Mouse (Mus musculus): Measurements from ENCODE around the gene Gm11568.
"Not testable (repeated sequence)": the region's sequence is repeated elsewhere in the genome, so short reads cannot be mapped to it uniquely, and the experiment has no call there.

The Gm11568 gene

DNA sequence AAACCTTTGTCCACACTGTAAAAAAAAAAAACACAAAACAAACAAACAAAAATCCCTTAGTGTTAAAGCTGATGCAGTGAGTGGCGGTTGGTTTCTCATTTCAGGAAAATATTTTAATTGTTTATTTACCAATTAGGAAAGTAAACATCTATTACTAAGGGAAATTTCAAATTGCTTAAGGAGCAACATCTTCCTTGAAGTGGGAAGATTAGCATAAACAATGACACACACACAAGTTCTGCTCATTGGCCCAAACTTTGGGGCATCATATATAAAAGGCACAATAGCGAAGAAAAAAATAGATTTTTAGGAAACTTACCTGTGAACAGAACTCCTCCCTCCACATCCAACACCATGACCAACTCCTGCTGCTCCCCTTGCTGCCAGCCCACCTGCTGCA lies at the start of gene Gm11568:
TSS of gene Gm11568 (plus strand) at position 301 of the 400 bp plus-strand sequence.
- DNase-seq: no peak

DNA sequence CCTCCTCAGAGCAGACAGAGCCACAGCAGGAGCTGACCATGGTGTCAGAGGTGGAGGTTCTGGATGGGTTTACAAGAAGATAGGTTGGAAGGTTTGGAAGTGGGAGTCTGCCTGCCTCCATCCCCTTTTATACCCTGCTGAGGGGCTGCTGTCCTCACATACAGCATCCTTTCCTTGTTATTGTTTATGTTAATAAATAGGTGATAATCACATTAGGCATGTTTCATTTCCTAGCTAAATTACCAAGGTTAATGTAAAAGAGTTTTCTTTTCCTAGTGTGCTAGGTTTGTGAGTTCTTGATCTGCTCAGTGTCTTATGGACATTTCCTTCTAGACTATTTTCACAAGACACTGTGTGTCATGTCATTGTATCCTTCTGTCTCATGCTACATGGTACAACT lies 47.9 kb upstream of the Gm11568 start, which contains the start of gene Krtap4-13:
TSS of gene Krtap4-13 (minus strand) at position 101 of the 400 bp plus-strand sequence.
- DNase-seq: not testable (repeated sequence)

DNA sequence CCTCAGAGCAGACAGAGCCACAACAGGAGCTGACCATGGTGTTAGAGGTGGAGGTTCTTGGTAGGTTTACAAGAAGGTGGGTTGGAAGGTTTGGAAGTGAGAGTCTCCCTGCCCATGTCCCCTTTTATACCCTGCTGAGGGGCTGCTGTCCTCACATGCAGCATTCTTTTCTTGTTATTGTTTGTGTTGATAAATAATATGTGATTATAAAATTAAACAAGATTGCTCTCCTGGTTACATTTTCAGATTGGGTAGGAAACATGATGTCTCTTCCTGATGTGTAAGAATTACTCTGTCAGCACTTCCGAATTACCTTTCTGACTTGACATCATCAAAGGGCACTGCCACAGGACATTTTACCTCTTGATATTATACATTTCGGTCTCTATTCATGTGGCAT lies 42.2 kb upstream of the Gm11568 start, which contains the start of gene Gm11564:
TSS of gene Gm11564 (minus strand) at position 101 of the 400 bp plus-strand sequence.
- DNase-seq: not testable (repeated sequence)

DNA sequence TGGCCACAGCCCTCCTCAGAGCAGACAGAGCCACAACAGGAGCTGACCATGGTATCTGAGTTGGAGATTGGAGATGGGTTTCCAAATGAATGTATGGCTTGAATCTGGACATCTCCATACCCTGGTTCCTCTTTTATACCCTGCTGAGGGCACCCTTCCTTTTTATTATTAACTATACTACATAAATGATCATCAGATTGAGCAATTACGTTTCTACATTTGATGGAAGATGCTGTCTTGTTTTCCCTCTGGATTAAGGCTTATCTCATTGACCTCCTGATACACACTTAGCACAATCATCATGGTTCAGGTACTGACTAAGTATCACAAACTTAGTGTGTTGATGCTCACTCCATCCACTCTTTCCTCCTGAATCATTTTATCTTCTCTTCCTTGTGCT lies 19.8 kb upstream of the Gm11568 start, which contains the start of gene 2300003K06Rik:
TSS of gene 2300003K06Rik (minus strand) at position 101 of the 400 bp plus-strand sequence.
- DNase-seq: no peak

DNA sequence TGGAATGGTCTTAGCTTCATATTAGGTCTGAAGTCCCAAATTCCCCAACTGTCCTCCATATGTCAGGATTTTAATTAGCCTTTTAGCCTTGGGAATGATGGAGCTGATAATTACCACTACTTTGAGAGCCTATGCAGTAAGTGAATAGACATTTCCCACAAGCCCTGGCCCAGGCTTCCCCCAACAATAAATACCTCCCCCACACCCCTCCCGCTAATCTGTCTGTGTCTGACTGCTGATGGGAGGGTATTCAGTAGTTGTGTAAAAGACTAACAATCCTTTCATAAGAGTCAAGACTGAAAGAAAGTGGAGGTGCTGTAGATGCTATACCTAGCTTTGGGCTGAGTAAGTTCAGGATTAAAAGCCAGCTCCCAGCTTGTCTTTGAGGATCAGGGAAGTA lies 15.5 kb upstream of the Gm11568 start:
- DNase-seq: no peak

DNA sequence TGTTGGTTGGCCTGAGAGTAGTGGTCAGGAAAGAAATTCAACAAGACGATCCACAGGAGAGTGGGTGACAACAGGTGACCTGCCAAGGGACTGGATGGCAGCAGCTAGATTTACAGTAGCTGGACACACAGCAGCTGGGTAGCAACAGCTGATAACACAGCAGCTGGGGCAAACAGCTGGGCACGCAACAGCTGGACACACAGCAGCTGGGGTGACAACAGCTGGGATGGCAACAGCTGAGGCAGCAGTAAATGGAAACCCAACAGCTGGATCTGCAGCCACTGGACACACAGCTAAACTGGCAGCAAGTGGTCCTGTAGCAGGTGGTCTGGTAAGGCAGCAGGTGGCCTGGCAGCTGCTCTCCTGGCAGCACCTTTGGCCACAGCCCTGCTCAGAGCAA lies 11.0 kb upstream of the Gm11568 start:
- no peak for DNase-seq

DNA sequence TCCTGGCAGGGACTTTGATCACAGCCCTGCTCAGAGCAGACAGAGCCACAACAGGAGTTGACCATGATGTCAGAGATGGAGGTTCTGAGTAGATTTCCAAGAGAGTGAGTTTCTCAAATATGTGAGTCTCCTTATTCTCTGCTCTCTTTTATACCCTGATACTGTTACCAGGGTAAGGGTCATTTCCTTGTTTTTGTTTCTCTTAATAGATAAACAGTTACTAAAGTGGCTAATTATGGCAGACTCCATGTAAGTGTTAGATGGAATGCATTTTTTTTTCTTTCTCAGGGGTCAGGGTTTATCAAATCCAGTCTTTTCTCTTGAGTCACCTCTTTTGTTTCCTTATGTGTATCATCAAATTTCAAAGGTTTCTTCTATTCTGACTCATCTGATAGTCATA lies 6.2 kb upstream of the Gm11568 start, which contains the start of gene Krtap4-16:
TSS of gene Krtap4-16 (minus strand) at position 101 of the 400 bp plus-strand sequence.
- DNase-seq: no peak

DNA sequence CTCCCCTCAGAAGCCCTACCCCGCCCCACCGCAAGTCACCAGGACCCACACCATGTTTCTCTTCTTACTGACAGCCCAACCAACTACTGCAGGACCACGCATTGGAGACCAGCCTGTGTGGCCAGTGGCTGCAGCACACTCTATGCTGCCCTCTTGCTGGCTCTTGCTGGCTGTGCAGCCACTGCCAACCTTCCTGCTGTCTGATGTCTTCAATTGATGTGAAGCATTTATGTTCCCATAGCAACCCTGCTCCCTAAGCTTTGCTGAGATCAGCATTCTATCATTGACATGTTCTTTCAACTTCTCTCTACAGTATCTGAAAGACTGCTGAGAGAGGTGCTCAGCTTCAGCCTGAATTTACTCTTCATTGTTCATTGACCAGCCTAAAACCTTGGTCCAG lies 3.6 kb upstream of the Gm11568 start:
- no peak for DNase-seq

DNA sequence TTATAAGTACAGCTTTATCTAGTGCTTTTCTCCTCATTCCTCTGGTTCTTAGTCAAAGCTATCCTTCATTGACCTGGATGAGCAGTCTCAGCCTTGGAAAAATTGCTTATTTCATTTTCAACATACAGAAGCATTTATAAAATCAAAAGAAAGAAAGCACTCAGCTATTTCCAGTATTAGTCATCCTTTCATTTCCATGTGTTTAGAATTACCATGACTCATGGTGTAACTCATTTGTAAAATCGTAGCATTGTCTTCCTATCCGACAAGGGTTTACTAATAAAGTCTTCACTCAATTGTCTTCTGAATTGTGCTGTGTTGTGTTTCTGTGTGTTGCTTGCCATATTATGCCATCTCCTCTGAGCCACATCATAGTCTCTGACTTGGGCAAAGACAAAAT lies 1.0 kb downstream of the Gm11568 start:
- no peak for DNase-seq

DNA sequence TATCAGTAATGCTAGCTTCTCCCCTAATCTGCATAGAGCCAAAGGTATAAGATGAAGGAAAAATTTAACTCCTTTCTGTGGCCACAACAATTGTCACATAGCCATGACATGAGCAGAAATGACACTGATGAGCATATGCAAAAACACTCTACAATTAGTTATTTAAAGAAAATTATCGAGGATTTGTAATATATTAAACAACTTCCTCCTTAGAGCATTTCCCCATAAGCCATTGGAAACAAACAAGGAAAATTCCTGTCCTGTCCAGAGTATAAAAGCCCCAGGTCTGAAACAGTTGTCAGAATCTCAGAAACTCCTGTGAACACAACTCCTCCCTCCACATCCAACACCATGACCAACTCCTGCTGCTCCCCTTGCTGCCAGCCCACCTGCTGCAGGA lies 6.5 kb downstream of the Gm11568 start, which contains the start of gene Gm11559:
TSS of gene Gm11559 (plus strand) at position 301 of the 400 bp plus-strand sequence.
- DNase-seq: not testable (repeated sequence)

DNA sequence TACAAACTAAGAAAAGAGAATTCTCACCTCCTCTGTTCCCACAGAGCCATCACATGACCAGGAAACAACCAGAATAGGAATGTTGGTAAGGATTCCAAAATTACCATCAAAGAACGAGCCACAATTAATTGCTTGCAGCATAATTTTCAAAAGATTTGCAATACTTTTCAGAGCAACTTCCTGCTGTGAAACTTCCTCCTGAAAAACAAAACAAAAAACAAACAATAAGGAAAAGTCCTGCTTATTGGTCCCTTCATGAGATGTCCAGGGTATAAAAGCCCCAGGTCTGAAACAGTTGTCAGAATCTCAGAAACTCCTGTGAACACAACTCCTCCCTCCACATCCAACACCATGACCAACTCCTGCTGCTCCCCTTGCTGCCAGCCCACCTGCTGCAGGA lies 15.4 kb downstream of the Gm11568 start, which contains the start of gene Krtap9-1:
TSS of gene Krtap9-1 (plus strand) at position 301 of the 400 bp plus-strand sequence.
- DNase-seq: not testable (repeated sequence)

DNA sequence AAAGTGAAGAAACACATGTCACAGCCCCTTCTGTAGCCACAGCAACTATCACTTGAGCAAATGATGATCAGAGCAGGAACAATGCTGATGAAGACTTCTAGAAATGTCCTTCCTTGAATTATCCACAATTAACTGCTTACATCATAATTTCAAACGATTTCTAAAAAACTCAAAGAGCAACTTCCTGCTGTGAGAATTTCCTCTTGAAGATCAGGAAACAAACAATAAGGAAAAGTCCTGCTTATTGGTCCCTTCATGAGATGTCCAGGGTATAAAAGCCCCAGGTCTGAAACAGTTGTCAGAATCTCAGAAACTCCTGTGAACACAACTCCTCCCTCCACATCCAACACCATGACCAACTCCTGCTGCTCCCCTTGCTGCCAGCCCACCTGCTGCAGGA lies 21.2 kb downstream of the Gm11568 start, which contains the start of gene Gm11567:
TSS of gene Gm11567 (plus strand) at position 301 of the 400 bp plus-strand sequence.
- not testable (repeated sequence) for DNase-seq

DNA sequence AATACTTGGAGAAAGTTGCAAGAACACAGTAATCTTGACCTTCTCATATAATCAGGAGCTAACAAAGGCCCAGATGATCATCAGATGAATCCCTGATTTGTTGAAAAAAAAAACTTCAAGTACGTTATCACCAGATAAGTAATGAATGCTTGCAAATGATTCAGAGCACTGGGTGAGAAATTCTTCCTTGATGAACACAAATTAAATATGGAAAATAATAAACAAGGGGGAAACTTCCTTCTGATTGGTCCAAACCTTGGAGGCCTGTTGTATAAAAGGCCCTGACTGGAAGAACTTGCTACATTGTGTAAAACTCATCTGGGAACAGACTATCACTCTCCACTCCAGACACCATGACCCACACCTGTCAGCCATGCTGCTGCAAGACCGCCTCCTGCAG lies 49.9 kb downstream of the Gm11568 start, which contains the start of gene Krtap31-1:
TSS of gene Krtap31-1 (plus strand) at position 301 of the 400 bp plus-strand sequence.
- DNase-seq: no peak
